Mouse (Mus musculus): ENCODE measurements around the gene Stk10. TPM values are rescaled to one million over a fixed set of nuclear protein-coding genes. Genes with fewer than 3 reads are reported as not detected.

Stk10 gene
- polyA plus RNA-seq, 1 experiment from 2014 or later = 3.4 TPM

- no peak overlapping the region for H3K9ac ChIP-seq (replicated peaks; ENCODE audit: low read depth, low read length)
- no peaks in the 10 kb centered on the region for H3K36me3 ChIP-seq (ENCODE audit: control insufficient read depth, insufficient read depth, low read length)
- no peak overlapping the region for H3K4me3 ChIP-seq (ENCODE audit: low read depth, low read length)
- H3K27ac ChIP-seq (ENCODE audit: low read length) = peak overlapping the region; percentile 21; the same call in 1 of the 2 replicates
- H3K9me3 ChIP-seq (ENCODE audit: control insufficient read depth, low read depth, low read length) = no peaks in the 10 kb centered on the region
- H3K4me1 ChIP-seq (ENCODE audit: control insufficient read depth, insufficient read depth, low read length) = peaks cover 12% of the 10 kb centered on the region
- no peak overlapping the region for H3K4me2 ChIP-seq (replicated peaks; ENCODE audit: low read depth, low read length)
- H3K27me3 ChIP-seq (ENCODE audit: control insufficient read depth, insufficient read depth, low read length) = no peaks in the 10 kb centered on the region
- no peak for ATAC-seq (ENCODE audit: insufficient number of reproducible peaks, insufficient read depth, low FRiP score, low read depth)
These were observed 117.2 kb downstream of the Stk10 start for GRCm38 (mm10) chr11:32650236-32650749.

- no peak overlapping the region for H3K9ac ChIP-seq (replicated peaks; ENCODE audit: low read depth, low read length)
- peaks cover 12% of the 10 kb centered on the region for H3K4me1 ChIP-seq (ENCODE audit: control insufficient read depth, insufficient read depth, low read length)
- ATAC-seq (ENCODE audit: insufficient number of reproducible peaks, insufficient read depth, low FRiP score, low read depth) = no peak
- H3K36me3 ChIP-seq (ENCODE audit: control insufficient read depth, insufficient read depth, low read length) = no peaks in the 10 kb centered on the region
- H3K4me2 ChIP-seq (replicated peaks; ENCODE audit: low read depth, low read length) = no peak overlapping the region
- no peak overlapping the region for H3K4me3 ChIP-seq (ENCODE audit: low read depth, low read length)
- no peaks in the 10 kb centered on the region for H3K27me3 ChIP-seq (ENCODE audit: control insufficient read depth, insufficient read depth, low read length)
- no peaks in the 10 kb centered on the region for H3K9me3 ChIP-seq (ENCODE audit: control insufficient read depth, low read depth, low read length)
- peak overlapping the region; percentile 21; the same call in 1 of the 2 replicates for H3K27ac ChIP-seq (ENCODE audit: low read length)
- WGBS = 71% methylated on average over 7 of the region's 7 CpGs
These were observed 117.9 kb downstream of the Stk10 start for GRCm38 (mm10) chr11:32650893-32651590.

DNA sequence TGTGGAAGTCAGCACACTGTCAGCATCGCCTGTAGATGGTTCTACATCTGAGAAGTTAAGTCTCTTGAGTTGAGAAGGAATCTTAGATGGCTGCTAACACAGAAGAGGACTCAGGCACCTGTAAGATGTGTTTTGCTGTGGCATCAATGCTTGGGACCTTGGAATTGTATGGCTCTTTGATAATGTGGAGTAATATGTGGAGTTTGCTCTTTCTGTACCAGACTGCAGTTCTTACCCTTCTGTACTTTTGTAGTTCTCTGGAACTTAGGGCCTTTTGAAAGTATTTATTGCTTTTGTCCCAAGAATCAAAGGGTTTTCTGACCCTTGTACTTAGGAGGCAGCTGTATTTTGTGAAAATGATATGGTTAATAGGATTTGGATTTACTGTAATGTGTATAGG, 118.6 kb downstream of the Stk10 start:
- WGBS = 74% methylated on average over 1 of the region's 1 CpGs
- no peaks in the 10 kb centered on the region for H3K9me3 ChIP-seq (ENCODE audit: control insufficient read depth, low read depth, low read length)
- no peak overlapping the region for H3K4me2 ChIP-seq (replicated peaks; ENCODE audit: low read depth, low read length)
- no peak overlapping the region for H3K27ac ChIP-seq (ENCODE audit: low read length)
- peaks cover 12% of the 10 kb centered on the region for H3K4me1 ChIP-seq (ENCODE audit: control insufficient read depth, insufficient read depth, low read length)
- no peaks in the 10 kb centered on the region for H3K36me3 ChIP-seq (ENCODE audit: control insufficient read depth, insufficient read depth, low read length)
- H3K9ac ChIP-seq (replicated peaks; ENCODE audit: low read depth, low read length) = no peak overlapping the region
- H3K4me3 ChIP-seq (ENCODE audit: low read depth, low read length) = no peak overlapping the region
- no peaks in the 10 kb centered on the region for H3K27me3 ChIP-seq (ENCODE audit: control insufficient read depth, insufficient read depth, low read length)
- ATAC-seq (ENCODE audit: insufficient number of reproducible peaks, insufficient read depth, low FRiP score, low read depth) = no peak

DNA sequence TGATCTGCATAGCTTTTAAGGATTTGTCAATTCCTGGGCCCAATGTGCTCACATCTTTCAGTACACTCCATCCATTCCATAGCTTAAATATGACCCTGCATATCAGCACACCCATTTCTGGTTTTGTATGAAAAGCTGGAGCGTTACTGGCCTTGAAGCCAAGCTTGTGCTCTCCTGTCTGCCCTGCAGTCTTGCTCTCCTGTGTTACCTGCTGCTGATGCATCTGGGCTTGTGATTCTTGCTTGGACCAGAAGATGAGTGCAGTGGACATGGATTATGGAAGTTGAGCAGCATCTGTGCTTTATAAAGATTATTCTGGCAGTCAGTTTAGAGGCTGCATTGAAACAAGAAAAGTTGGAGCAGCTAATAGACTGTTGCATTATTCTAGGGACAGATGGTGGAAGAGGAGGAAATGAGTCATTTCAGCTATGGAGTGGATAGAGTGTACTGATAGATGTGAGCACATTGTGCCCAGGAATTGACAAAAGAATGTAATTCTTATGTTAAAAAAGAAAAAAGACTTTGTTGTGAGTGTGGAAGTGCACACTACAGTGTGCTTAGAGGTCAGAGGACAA, 129.1 kb downstream of the Stk10 start:
- Histone ChIP-seq H3K4me1 (ENCODE audit: control insufficient read depth, insufficient read depth, low read length) (0 out of 2 replicates have a peak, but pooled peaks cover 3% of the 10 kb centered on the region), H3K9ac (replicated peaks; ENCODE audit: low read depth, low read length) (no peak overlapping the region), H3K9me3 (ENCODE audit: control insufficient read depth, low read depth, low read length) (no peaks in the 10 kb centered on the region), H3K4me2 (replicated peaks; ENCODE audit: low read depth, low read length) (no peak overlapping the region), H3K36me3 (ENCODE audit: control insufficient read depth, insufficient read depth, low read length) (no peaks in the 10 kb centered on the region), H3K27me3 (ENCODE audit: control insufficient read depth, insufficient read depth, low read length) (no peaks in the 10 kb centered on the region), H3K4me3 (ENCODE audit: low read depth, low read length) (no peak overlapping the region), H3K27ac (ENCODE audit: low read length) (no peak overlapping the region)
- no peak for ATAC-seq (ENCODE audit: insufficient number of reproducible peaks, insufficient read depth, low FRiP score, low read depth)
- 78% methylated on average over 1 of the region's 1 CpGs for WGBS

GRCm38 (mm10) chr11:32665639-32666038, 132.5 kb downstream of the Stk10 start:
- Histone ChIP-seq H3K4me1 (ENCODE audit: control insufficient read depth, insufficient read depth, low read length) (peaks cover 9% of the 10 kb centered on the region; the same call in 1 of the 2 replicates), H3K4me3 (ENCODE audit: low read depth, low read length) (no peak overlapping the region), H3K4me2 (replicated peaks; ENCODE audit: low read depth, low read length) (no peak overlapping the region), H3K9ac (replicated peaks; ENCODE audit: low read depth, low read length) (no peak overlapping the region), H3K9me3 (ENCODE audit: control insufficient read depth, low read depth, low read length) (no peaks in the 10 kb centered on the region), H3K27ac (ENCODE audit: low read length) (no peak overlapping the region), H3K36me3 (ENCODE audit: control insufficient read depth, insufficient read depth, low read length) (no peaks in the 10 kb centered on the region), H3K27me3 (ENCODE audit: control insufficient read depth, insufficient read depth, low read length) (no peaks in the 10 kb centered on the region)
- no peak for ATAC-seq (ENCODE audit: insufficient number of reproducible peaks, insufficient read depth, low FRiP score, low read depth)
- WGBS = 85% methylated on average over 3 of the region's 3 CpGs

GRCm38 (mm10) chr11:32666983-32667382, 133.9 kb downstream of the Stk10 start:
- no peak overlapping the region for H3K4me2 ChIP-seq (replicated peaks; ENCODE audit: low read depth, low read length)
- no peak for ATAC-seq (ENCODE audit: insufficient number of reproducible peaks, insufficient read depth, low FRiP score, low read depth)

GRCm38 (mm10) chr11:32671480-32671879, 138.4 kb downstream of the Stk10 start:
- no peaks in the 10 kb centered on the region for H3K27me3 ChIP-seq (ENCODE audit: control insufficient read depth, insufficient read depth, low read length)
- peaks cover 9% of the 10 kb centered on the region; the same call in 1 of the 2 replicates for H3K4me1 ChIP-seq (ENCODE audit: control insufficient read depth, insufficient read depth, low read length)
- H3K9ac ChIP-seq (replicated peaks; ENCODE audit: low read depth, low read length) = no peak overlapping the region
- no peak overlapping the region for H3K4me3 ChIP-seq (ENCODE audit: low read depth, low read length)
- ATAC-seq (ENCODE audit: insufficient number of reproducible peaks, insufficient read depth, low FRiP score, low read depth) = no peak
- no peaks in the 10 kb centered on the region for H3K9me3 ChIP-seq (ENCODE audit: control insufficient read depth, low read depth, low read length)
- H3K36me3 ChIP-seq (ENCODE audit: control insufficient read depth, insufficient read depth, low read length) = no peaks in the 10 kb centered on the region
- no peak overlapping the region for H3K4me2 ChIP-seq (replicated peaks; ENCODE audit: low read depth, low read length)
- no peak overlapping the region for H3K27ac ChIP-seq (ENCODE audit: low read length)
- 74% methylated on average over 4 of the region's 4 CpGs for WGBS

More at GRCm38 (mm10) chr11:32666983-32667382, 133.9 kb downstream of the Stk10 start:
- H3K27ac ChIP-seq (ENCODE audit: low read length) = no peak overlapping the region
- H3K4me1 ChIP-seq (ENCODE audit: control insufficient read depth, insufficient read depth, low read length) = peaks cover 12% of the 10 kb centered on the region; the same call in 1 of the 2 replicates
- H3K27me3 ChIP-seq (ENCODE audit: control insufficient read depth, insufficient read depth, low read length) = no peaks in the 10 kb centered on the region
- H3K4me3 ChIP-seq (ENCODE audit: low read depth, low read length) = no peak overlapping the region
- no peaks in the 10 kb centered on the region for H3K36me3 ChIP-seq (ENCODE audit: control insufficient read depth, insufficient read depth, low read length)
- H3K9ac ChIP-seq (replicated peaks; ENCODE audit: low read depth, low read length) = no peak overlapping the region
- no peaks in the 10 kb centered on the region for H3K9me3 ChIP-seq (ENCODE audit: control insufficient read depth, low read depth, low read length)
